Mouse (Mus musculus) telencephalon, adult 2 months (tissue): ENCODE data around the gene Mchr1.

Experiments
- DNase-seq: peaks from one replicate; pipeline ENCODE4 v3.0.0-alpha.2; 2011; ENCODE audit warnings: low read depth, low spot score

Gene Mchr1

GRCm38 (mm10) chr15:81272305-81273053, 37.2 kb downstream of the Mchr1 start:
- DNase-seq = peak; percentile 55

- no peak for DNase-seq
These were observed 38.1 kb downstream of the Mchr1 start for GRCm38 (mm10) chr15:81273361-81273760.

GRCm38 (mm10) chr15:81277928-81278327, 42.6 kb downstream of the Mchr1 start:
- no peak for DNase-seq

- no peak for DNase-seq
These were observed 43.4 kb downstream of the Mchr1 start for GRCm38 (mm10) chr15:81278699-81279098.

- no peak for DNase-seq
These were observed 48.9 kb downstream of the Mchr1 start for GRCm38 (mm10) chr15:81284121-81284734.
